Mouse (Mus musculus) erythroblast, embryonic 14.5 days (primary cell): ENCODE measurements around the gene Dennd4c.

Source experiments
- GATA1 ChIP-seq: IDR thresholded peaks from 2 replicates; pipeline ENCODE4 v1.6.1; 2012; ENCODE audit warnings: low read length, inconsistent platforms, mixed read lengths
- TAL1 ChIP-seq: IDR thresholded peaks from 3 replicates; pipeline ENCODE4 v1.6.1; 2012; ENCODE audit warnings: low read length, inconsistent platforms, mixed read lengths

- TF ChIP-seq TAL1 (no peak), GATA1 (no peak)
Measured at GRCm38 (mm10) chr4:86764307-86764706, 16.0 kb downstream of the Dennd4c start.
